Mouse (Mus musculus): ENCODE measurements around the gene Eif4h.

Gene Eif4h

DNA sequence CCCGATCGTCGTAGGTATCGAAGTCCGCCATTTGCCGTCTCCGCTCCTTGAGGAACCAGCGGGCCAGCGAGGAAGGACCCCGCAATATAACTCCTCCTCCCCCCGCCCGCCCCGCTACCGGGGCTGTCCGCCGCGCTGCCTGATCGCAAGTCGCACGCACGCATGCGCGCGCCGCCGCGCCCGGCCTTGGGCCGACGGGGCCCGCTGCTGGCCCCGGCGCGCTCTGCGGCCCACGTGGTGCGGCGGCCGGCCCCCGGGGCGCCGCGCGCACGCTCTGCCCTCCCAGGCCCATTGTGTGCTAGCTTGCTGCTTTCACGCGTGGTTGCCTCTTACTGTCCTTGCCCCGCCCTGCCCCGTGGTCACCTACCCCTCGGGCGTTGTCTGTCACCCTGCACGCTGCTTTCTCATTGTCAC lies at the start of gene Eif4h:
Gene Eif4h, minus strand, starts transcription at position 222 of the 414 bp plus-strand sequence.
- peak; percentile 94 to 96 for DNase-seq (ENCODE audit: low spot score in 2 of 2)

DNA sequence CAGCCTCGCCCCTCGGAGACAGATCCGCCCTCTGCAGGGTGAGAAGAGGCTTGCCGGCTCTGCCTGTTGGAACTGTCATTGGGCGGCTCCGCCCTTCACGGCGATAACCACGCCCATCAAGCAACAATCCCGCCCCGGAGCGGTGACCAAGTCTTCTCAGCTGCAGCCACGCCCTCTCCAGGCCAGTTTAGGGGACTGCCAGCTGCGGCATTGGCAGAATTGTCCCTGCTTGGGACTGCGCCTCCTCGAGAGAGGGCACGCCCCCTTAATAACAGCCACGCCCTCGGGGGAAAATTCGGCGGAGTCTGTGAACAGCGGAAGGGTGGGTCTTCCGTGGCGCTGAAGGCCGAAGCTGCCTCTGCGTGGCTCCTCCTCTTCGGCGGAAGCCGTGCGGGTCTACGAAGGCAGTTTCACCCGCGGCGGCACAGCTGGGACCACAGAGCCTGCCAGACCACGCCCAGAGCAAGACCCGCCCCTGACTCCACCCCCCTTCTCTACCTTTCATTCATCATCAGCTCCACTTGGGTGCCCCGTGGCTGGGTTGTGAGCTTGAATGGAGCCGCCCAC lies 49.5 kb upstream of the Eif4h start:
- DNase-seq (ENCODE audit: low spot score in 2 of 2) = peak; percentile 98 to 99

DNA sequence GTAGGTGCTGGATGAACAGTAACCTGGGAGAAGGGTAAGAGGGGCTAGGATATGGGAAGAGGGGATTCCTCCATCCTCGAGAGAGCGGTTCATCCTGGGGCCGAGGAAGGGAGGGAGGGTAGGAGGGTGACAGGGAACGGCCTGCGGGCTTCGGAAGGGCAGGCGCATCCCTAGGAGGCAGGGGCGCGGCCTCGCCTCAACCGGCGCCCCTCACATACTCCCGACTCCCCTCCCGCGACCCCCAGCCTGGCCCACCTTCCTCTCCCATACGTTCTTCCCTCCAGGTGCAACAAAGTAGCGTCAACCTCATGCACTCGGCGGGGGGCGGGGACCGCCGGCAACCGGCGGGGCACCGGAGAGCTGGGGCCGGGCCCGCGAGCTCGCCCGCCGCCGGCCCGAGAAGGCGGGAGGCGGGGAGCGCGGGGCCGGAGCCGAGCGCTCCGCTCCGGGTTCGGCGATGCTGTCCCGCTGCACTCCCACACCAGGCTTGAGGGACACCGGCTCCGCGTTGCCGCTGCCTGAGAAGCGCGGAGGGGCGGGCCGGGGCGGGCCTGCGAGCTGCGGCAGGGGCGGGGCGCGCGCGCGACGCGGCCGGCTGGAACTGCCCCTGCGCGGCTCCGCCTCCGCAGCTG lies 48.9 kb upstream of the Eif4h start, which contains the start of gene Limk1:
Gene Limk1, minus strand, starts transcription at position 513 of the 632 bp plus-strand sequence.
- no peak for DNase-seq (ENCODE audit: low spot score in 2 of 2)

DNA sequence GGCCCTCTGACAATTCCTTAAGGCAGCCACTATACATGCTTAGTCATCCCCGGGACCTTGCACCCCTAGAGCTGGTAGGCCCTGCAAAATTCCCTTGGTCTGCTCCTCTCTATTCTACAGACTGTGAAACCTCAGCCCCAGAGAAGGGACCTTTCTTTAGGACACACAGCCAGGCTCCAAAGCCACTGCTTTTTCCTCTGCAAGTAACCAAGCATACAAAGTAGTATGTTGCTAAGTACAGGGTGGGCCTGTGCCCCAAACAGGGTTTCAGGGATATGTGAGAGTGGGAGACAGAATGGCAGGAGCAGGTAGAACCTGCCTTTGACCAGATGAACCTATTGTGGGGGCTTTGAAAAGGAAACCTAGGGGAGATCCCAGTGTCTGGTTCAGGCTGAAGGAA lies 47.9 kb upstream of the Eif4h start:
- no peak for DNase-seq (ENCODE audit: low spot score in 2 of 2)

DNA sequence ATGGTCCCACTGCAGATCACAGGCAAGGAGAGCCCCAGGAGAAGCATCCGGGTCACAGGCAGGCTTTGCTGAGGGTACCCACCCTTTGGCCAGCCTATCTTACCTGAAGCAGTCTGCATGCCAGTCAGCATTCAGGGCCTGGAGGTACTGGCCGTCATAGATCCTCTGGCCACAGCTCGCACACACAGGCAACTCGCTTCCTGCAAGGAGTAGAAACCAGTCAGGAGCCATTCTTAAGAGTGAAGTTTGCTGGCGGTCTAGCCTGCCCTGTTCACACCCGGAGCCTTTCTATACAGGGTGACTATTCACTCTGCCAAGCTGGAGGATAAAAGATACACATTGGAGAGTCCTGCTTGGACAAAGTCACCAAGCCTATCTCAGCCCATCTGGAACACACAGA lies 47.3 kb upstream of the Eif4h start:
- DNase-seq (ENCODE audit: low spot score in 2 of 2) = no peak

DNA sequence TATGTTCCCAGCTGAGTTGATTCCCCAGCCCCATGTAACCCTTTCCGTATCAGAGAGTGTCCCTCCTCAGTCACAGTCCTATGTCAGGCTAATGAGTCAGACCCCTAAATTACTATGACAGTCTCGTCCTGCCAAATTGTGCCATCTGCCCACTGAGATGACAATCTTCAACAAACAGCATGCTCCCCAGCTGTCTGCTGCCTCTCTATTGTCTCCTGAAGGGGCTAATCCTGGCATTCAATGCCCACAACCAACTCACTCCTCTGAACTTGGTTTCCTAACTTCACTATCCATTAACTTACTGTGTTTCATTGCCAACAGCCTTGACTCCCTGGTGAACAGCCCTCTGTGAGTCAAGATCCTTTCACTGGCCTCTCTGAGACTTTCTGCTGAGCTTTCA lies 45.1 kb upstream of the Eif4h start:
- DNase-seq (ENCODE audit: low spot score in 2 of 2) = no peak

DNA sequence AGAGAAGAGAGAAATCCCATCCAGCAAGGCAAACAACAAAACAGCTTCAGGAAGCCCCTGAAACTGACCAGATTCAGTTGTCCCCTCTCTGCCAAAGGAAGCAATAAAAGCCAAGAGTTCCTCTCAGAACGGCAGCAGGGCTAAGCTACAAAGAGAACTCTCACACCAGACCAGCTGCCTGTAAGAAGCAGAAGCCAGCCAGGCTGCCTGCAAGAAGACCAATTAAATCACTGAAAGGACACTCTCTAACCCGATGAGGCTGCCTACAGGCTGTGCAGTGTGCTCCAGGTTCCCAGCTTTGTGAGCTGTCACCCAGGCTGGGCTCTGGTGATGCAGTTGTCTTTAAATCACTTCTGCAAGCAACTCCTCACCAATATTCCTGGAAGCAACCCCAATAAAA lies 44.5 kb upstream of the Eif4h start:
- no peak for DNase-seq (ENCODE audit: low spot score in 2 of 2)

DNA sequence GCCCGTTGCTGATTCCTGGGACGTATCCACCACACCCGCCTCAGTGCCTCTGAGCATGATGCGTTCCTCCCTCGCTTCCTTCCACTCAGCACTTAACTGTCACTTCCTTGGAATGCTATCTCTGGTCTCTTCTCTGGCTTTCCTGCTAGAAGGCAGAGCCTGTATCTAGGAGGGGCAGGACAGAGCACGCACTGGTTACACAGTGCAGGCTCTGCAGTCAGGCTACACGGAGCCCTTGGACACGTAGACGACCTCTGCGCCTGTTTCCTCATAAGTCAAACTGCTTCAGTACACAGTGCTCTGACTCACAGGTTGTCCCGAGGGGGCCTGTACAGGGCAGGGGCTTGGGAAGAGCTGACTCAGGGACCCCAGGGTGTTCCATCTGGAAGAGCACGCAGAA lies 40.9 kb upstream of the Eif4h start:
- DNase-seq (ENCODE audit: low spot score in 2 of 2) = no peak

DNA sequence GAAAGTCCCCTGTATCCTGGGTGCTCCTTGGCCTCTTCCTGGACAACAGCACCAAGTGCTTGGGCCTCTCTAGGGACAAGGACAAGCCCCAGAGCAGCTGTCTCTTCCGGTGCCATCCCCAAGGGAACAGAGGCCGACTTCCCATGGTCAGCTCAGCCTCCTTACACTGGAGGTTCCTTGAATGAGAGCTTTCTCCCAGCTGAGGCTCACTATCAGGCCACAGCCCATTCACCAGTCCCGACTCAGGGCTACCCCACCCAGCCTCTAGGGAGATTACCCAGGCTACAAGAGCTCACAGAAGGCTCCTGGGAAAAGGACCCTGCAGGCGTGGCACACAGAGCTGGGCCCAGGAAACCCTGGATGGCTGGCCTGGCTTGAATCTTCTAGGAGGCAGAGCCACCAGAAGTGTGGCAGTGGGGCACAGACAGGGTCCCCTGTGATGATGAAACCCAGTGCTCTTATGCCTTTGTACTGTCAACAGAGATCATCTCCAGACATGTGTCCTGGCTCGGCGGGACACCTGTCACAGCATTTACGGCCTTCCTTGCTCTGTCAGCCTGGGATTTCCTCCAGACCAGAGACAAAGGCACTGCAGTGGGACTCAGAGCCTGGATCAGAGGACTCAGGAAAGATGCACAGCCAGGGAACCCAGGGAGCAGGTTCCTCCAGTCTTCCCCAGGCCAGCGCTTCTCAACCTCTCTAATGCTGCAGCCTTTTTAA lies 39.7 kb upstream of the Eif4h start:
- DNase-seq (ENCODE audit: low spot score in 2 of 2) = no peak

DNA sequence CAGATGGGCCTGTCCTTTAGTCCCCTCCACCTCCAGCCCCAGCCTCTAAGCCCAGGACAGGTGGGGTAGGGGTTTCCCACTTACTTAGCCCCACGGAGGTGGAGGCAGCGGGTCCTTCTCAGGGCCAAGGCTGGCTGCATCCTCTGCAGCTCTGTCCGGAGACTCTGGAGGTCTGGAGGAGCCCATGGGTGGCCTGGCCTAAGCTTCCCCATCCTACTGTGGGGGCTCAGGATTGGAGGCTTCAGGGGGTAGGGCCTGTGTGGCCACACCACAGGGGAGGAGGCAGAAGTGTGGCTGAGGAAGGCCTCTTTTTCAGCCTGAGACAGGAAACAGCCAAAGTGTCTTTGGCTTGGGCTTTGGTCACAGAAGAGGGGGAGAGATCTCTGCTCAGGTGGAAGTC lies 38.7 kb upstream of the Eif4h start:
- no peak for DNase-seq (ENCODE audit: low spot score in 2 of 2)

DNA sequence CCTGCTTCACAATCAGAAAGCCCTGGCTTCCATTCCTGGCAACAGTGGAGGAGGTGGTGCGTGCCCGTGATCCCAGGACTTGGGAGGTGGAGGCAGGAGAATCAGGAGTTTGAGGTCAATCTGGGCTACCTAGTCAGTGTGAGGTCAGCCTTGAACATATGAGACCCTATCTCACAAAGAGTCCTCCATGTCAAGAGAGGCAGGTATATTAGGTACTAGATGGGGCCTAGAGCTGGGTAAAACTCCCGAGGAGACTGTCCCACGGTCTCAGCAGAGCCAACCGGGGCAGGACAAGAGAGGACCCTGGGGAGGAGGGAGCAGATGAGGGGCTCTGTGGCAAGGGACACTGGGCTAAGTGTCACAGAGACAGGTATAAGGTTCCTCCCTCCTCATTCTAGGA lies 38.2 kb upstream of the Eif4h start:
- DNase-seq (ENCODE audit: low spot score in 2 of 2) = no peak

DNA sequence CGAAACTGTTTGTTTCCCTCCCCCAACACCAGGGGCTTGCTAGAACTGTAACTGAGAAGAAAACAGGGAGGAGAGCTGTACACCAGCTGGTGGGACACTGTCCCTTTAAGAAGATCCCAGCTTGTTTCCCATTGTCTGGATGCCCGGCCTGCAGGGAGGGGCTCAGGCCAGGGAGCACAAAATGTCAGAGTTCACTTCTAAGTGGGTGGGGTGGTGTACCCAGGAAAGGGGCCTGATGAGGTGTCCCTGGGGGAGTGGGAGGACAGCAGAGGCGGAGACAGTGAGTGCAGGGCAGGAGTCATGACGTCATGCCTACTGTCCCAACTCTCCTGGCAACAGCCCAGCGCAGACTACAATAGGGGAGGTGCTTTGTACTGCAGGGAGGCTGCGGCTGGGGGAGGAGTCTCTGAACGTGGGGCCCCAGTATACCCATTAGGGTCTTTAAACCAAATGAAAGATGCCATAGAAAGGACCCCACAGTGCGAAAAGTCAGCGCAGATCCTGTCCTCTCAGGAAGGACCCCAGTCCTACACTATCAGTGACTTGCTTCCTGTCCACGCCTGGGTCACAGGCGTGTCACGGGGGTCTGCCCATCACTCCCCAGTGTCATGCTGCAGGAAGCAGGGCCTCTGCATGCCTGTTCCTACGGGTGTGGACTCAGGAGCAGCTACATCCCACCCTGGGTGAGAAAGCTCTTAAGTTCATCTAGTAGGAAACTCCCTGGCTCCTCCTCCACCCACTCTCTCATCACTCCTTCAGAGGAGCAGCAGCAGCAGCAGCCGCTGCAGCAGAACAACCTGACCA lies 36.9 kb upstream of the Eif4h start:
- DNase-seq (ENCODE audit: low spot score in 2 of 2) = peak; percentile 47 to 50

DNA sequence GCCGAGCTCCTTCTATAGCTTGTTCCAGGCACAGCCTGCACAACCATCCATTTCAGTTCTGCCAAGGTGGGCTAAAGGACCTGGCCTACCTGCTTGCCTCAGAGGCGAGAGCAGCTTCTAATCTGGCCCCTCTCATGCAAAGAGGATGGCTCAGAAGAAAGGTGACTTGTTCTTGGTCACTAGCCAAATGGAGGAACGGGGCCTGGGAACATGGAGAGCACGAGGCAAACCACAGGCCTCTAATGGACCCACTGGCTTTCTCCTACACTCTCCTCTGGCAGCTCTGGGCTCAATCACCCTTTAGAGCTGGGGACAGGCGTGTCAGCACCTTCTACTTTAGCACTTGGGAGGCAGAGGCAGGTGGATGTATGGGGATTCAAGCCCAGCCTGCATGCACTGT lies 35.7 kb upstream of the Eif4h start:
- DNase-seq (ENCODE audit: low spot score in 2 of 2) = no peak

DNA sequence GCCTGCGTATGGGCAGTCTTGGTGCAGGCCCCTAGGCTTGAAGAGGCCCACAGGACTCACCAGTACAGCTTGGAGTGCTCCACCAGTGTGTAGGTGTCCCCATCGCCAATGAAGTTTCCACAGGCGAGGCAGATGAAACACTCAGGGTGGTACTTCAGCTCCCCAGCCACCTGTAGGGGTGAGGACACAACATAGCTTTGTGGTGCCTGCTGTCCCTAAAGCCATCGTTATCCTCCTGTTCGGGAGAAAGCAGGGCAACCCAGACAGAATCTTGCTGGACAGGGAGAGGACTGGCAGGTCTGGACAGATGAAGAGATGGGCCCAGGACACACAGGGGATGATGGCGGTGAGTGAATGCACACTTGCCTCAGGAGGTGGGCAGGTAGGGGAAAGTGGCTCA lies 33.3 kb upstream of the Eif4h start:
- no peak for DNase-seq (ENCODE audit: low spot score in 2 of 2)

DNA sequence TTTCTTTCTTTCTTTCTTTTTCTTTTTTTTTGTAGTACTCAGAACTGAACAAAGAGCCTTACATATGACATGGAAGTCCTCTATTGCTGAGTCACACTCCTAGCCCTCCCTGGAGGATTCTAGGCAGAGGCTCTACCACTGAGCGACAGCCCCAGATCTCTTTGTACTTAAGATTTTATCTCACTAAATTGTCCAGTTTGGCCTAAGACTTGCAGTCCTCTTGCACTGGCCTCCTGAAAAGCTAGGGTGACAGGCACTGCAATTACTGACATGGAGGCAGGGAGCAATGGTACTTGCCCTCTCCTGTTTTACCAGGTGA lies 32.9 kb upstream of the Eif4h start:
- DNase-seq (ENCODE audit: low spot score in 2 of 2) = no peak

DNA sequence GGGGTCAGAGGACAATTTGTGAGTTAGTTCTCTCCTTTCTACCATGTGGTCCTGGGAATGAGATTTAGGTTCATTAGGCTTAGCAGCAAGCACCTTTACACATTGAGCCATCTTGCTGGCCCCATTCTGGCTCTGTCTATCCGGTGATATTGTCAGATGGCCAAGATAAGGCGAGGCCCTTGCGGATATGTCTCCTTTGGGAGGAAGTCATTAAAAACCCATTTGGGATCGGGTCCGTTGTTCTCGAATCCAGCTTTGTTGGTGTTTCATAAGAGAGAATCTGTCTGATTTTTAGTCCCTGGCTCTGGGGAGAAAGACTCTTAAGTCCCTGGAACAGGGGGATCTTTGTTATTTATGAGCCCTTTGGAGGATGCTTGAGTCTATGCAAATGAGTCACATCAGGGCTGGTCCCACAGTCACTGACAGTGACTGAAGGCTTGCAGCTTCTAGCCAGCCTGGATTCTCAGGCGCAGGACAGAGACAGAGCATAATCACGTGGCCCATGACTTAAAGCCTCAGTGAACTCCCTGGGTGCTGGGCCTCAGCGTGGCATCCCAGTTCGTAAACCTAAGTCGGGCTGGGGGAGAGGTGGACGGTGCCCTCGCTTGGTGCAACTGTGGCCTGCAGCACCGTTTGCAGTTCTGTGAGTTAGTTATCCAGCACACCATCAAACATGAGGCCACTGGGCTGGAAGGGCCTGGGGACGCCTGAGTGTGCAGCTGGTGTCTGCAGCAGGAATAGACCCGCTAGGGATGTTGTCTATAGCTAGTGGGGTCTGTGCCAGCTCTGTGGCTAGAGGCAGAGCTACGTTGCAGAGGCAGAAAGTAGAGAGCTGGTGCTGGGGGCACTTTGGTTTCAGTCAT lies 32.3 kb upstream of the Eif4h start:
- DNase-seq (ENCODE audit: low spot score in 2 of 2) = no peak

DNA sequence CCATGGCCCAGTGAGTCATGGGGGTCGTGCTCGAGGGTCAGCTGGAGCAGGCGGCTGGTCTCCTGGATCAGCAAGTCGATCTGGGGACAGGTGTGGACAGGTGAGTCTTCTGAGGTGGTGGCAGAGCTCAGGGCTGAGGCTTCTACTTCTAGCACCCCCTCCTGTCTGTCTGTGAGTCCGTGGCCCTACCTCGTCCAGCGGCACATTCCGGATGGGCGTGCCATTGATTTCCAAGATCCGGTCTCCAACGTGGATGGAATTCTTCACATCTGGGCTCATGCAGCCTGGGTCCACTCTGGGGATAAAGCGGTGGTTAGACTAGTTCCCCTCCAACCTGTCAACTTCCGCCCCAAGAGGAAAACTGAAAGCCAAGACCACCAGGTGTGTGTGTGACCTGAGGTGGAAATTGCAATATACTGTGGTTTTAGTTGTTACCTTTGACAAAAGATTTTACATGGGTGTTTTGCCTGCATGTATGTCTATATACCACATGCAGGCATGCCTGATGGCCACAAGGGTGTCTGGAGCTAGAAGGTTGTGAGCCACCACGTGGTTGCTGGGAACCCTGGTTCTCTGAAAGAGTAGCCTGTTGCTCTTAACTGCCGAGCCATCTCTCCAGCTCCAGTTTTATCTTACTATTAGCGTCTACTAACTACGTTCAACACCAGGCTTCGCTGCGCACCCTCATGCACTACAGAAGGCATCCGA lies 29.9 kb upstream of the Eif4h start:
- DNase-seq (ENCODE audit: low spot score in 2 of 2) = no peak

DNA sequence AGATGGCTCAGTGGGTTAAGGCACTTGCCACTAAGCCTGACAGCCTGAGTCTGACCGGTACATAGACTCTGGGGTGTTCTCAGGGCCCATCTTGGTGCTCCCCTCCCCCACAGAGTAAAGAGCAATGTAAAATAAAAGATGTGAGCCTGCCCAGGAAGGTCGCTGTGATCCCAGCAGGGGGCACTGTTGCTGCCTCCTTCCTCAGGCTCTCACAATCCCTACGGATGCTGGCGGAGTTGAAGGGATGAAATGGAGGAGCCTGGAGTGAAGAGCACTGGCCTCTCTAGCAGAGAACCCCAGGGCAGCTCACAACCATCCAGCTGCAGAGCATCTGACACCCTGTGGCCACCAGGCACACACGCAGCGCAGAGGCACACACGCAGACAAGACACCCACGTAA lies 29.2 kb upstream of the Eif4h start:
- no peak for DNase-seq (ENCODE audit: low spot score in 2 of 2)

DNA sequence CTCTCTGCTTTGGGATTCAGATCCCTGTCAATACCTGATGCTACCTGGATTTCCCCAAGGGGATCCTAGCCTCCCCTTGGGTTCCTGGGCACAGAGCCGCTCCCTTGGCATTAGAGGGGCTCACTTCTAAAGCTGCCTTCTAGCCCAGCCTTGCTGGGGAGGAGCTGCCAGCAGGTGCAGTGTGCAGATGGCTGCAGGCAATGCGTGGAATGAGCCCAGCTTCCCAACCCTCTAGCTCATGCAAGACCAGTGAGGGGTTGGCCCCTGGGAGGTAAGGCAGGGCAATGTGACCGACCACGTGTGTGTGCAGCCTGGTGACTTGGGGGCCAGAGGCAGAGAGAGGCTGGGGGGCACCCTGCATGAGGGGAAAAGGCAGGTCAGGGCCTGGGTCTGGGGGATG lies 17.4 kb upstream of the Eif4h start:
- DNase-seq (ENCODE audit: low spot score in 2 of 2) = no peak

DNA sequence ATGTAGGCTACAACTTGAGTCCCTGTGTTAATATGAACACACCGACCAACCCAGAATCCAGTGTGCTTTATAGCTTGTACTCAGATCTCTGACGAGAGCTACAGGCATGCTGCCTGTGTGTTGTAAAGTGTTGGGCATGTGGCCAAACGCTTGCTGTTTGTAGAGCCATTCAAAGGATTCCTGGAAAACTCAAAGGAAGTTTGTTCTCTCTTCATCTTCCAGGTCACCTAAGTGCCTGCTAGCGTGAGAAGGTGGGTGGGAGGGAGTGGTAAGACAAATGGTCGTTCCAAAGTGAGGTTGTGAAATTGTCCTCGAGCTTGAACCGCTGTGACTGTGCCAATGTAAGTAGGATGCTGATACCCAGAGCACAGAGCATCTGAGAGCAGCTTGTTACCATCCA lies 12.7 kb upstream of the Eif4h start:
- no peak for DNase-seq (ENCODE audit: low spot score in 2 of 2)

DNA sequence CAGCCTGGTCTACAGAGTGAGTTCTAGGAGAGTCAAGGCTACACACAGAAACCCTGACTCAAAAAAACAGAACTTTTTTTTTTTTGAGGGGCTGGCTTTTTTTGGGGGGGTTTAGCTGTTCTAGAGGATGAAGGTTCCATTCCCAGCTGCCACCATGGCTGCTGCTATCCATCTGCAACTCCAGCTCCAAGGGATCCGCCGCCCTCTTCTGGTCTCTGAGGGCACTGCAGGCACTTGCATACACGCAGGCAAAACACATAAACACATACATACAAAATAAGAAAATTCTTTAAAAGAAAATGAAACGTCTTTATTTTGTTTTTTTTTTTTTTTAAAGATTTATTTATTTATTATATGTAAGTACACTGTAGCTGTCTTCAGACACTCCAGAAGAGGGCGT lies 11.6 kb upstream of the Eif4h start:
- no peak for DNase-seq (ENCODE audit: low spot score in 2 of 2)
